Mouse (Mus musculus) gastrocnemius, postnatal 10 days (tissue): Measurements from ENCODE around the gene Prcd. TPM values are rescaled to one million over a fixed set of nuclear protein-coding genes. Genes with fewer than 3 reads are reported as not detected.
"Not testable (repeated sequence)": the region's sequence is repeated elsewhere in the genome, so short reads cannot be mapped to it uniquely, and the experiment has no call there.

Experiments used
- DNase-seq: peaks from one replicate; pipeline ENCODE4 v3.0.0; 2021; ENCODE audit warnings: mixed read lengths
- long read RNA-seq, 2 experiments: library from polyadenylated mRNA; stranded (forward); transcript quantifications; one replicate each; pipeline ENCODE4 v2.0.0; 2021
- total RNA-seq, 2 experiments: library from RNA; stranded (reverse); gene quantifications; 2 replicates each; pipeline ENCODE4 v1.2.3; 2021

The Prcd gene
- total RNA-seq = under 1 TPM in 1 of 2 experiments, not detected in 1; 0.81 TPM
- long read RNA-seq, experiment 1 = 0 reads
- long read RNA-seq, experiment 2 = 0 reads

DNA sequence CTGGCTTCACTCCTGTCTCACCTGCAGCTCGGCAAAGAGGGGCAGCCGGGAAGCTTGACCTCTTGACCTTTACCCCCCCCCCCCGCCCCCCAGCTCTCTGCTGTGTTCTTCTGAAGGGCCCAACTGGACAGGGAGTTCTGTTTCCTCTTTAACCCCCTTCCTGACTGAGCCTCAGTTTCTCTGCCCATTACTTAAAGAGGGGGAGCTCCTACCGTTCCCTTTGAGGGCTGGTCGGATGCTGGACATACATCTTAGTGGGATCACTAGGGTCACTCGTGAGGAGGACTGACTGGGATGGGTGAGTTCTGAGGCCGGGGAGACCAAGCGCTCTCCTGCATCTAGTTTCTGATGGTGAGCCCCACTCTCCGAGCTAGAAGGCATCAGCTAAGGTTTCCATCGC, at the start of gene Prcd:
Gene Prcd, plus strand, starts transcription at position 301 of the 400 bp plus-strand sequence.
- no peak for DNase-seq

- DNase-seq = no peak
Observed at GRCm38 (mm10) chr11:116604097-116604496, 49.2 kb upstream of the Prcd start.

- no peak for DNase-seq
Observed at GRCm38 (mm10) chr11:116607717-116608116, 45.6 kb upstream of the Prcd start.

GRCm38 (mm10) chr11:116609965-116610630, 43.2 kb upstream of the Prcd start:
- no peak for DNase-seq

- not testable (repeated sequence) for DNase-seq
Observed at GRCm38 (mm10) chr11:116611168-116611567, 42.2 kb upstream of the Prcd start.

- no peak for DNase-seq
Observed at GRCm38 (mm10) chr11:116611883-116612282, 41.5 kb upstream of the Prcd start.

DNA sequence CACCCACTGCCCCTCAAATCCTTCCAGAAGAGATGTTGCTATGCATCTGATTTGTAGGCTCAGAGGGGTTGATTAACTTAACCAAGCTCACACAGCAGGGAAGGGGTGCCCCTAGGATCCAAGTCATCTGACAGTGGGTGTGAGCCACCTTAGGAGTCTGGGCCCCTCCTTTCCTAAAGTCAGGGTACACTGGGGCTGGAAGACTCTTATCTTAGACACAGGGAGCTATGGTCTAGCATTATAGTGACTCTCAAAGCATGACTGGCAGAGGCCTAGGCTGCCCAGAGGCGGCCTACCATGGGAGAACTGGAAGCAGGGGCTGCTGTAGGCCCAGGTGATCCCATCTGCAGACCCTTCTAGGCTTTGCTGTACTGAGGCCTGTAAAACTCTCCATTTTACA, 40.8 kb upstream of the Prcd start:
- no peak for DNase-seq

- DNase-seq = no peak
Observed at GRCm38 (mm10) chr11:116613234-116613633, 40.1 kb upstream of the Prcd start.

GRCm38 (mm10) chr11:116615735-116616437, 37.4 kb upstream of the Prcd start:
- DNase-seq = no peak

DNA sequence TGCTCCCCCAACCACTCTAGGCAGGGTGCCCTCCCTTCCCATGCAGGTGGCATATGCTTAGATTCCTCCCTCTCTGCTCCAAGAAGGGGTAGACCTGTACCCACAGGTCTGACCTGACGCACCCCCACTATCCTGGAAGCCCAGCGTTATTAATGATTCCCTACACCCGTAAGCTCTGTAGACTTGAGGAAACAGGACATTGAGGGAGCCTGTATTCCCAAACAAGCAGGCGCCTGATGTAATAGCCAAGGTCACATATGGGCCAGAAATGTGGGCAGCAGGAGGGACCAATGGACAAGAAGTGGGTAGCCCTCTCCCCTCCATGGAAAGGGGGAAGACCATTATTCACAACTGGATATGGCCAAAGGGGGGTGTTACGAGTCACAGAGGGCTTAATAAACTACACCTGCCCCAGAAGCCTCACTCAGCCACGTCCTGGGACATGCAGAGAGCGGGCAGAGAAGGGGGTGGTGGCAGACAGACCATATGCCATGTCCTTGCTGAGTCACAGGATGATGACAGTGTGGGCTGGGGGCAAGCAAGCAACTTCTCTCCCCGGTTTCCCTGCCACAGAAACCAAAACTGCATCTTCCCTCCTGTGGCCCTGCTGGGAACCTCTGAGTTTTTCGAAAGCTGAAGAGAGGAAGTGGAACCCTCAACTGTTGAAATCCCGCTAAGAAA, 36.8 kb upstream of the Prcd start:
- no peak for DNase-seq

DNA sequence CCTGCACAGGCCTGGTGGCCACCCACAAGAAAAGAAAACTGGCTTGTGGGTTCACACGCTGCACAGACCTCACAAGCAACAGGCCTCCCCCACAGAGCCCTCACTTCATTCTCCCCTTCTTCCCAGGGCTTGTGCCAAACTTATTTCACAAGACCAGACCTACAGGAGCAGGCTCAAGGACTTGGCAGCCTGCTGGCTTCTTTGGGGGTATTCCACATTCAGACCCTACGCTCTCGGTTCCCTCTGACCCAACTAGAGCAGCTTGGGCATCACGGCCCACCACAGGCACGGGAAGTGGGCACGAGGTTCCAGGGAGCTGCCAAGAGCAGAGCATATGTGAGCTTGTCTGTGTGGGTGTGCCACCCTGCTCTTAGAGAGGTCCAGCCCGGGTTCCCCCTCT, 35.7 kb upstream of the Prcd start:
- DNase-seq = no peak

DNA sequence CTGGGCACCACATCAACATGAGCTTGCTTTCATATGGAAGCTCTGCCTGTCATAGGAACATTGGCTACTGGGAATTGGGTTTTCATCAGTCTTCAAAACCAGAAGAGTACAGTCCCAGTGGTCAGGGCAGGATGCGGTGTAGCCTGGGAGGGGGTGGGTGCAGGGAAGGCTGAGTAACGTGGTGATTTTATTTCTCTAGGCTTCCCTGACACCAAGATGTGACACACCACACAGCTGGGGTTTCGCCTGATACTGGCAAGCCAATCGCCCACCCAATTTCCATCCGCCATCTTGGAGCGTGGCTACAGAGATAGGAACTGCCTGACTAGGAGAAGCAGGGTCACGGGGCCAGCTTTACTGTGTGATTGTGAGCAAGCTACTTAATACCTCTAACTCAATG, 34.7 kb upstream of the Prcd start:
- DNase-seq = no peak

GRCm38 (mm10) chr11:116619156-116619555, 34.2 kb upstream of the Prcd start:
- no peak for DNase-seq

- DNase-seq = no peak
Observed at GRCm38 (mm10) chr11:116619561-116619960, 33.8 kb upstream of the Prcd start.

- no peak for DNase-seq
Observed at GRCm38 (mm10) chr11:116620073-116620472, 33.3 kb upstream of the Prcd start.

DNA sequence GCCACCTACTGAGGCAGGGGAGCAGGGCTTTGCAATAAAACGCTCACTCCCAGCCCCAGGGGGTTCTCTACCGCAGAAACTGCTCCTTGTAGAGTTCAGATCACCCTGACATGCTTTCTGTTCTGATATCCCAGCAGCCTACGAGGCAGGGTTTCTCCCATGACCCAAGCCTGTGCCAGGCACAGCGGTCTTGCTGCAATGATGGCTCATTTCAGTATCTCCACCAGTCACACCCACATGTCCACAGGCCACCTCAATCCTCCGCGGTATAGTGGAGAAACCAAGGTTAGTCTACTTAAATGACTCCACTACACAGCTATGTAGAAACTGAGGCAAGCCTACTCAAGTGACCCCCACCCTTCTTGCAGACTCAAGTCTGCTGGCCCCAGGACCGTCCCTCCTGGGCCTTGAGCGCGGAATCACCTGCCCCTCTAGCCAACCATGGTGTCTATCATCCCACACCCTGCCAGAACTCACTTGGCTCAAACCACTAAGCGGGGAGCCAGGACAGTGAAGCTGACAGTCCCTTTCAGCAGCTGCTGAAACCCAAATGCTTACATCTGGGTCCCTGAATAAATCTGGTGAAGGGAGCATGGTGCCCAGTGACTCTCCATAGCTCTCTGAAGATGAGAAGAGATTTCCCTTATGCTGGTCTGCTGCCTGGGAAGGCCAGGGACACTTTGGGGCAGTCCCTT, 32.6 kb upstream of the Prcd start:
- DNase-seq = no peak

GRCm38 (mm10) chr11:116621258-116621704, 32.1 kb upstream of the Prcd start:
- DNase-seq = peak; percentile 76

DNA sequence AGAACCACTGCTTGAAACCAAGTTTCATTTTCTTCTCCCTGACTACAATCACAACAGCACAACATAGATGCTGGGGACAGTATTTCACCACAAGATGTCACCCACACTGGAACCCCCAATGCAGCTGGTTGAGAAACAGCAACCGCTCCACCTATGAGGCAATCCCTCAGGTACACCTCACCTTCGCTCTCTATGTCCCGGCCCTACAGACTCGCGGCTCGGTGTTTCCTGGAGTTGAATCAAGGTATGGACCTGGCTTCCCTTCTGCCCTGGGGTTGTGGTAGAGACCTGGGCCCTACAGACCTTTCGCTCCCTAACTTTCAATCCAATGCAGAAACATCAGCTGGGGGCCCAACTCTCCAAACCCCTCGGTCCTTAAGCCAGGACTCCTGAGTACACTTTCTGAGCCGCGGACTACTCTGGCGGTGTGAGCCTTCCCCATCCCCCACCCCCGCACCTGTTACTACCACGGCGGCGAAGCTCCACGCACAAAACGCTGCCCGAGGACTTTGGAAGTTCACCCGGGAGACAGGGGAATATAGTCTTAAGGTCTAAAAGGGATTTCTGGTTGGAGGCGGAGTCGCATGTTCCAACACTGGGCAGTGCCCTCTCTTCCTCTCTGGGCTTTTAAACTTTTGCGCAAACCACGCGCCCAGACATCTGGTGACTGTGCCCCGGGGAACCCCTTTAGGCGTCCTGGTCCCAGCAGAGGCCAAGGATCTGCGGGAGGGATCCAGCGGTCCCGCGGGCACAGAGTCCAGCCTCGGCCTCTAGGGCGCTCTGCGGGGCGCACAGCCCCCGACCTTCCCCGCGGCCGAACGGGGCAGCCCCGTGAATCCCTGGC, 29.8 kb upstream of the Prcd start:
- DNase-seq = no peak

GRCm38 (mm10) chr11:116624131-116624832, 29.1 kb upstream of the Prcd start:
- peak; percentile 81 for DNase-seq

DNA sequence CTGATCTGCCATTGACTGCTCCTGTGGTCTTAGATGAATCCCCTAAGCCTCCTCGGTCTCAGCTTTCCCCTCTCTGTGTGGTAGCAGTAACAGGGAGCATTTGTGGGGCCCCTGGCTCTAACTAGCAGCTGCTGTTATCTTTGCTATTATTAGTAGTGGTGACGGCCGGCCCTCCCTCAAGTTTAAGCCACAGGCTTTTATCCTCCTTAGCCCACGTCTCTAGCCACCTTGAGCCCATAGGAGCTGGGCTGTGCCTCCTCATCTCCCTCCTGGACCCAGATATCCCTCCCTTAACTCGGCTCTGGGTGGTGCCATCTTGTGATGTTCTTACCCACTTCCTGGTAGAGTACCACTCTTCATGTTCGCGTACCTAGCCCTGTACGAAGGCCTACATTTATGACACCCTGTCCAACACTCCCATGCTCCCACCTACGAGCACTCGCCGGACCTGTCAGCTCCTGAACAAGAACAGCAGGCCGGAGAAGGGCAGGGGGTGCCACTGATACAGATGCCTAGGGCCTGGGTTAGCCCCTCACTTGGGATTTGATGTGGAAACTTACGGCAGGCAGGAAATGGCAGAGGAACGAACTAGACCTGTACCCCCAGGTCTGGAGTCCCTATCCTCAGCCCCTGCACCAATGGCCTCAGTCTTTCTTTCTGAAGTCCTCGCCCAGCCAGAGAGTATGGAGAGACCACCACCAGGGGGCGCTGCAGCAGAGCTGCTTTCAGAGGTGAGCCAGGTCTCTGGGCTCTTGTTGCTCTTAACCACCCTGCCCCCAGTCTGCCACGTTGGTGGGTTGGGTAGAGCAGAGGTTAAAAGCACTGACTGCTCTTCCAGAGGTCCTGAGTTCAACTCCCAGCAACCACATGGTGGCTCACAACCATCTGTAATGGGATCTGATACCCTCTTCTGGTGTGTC, 28.0 kb upstream of the Prcd start:
- peak; percentile 70 for DNase-seq
